Mouse (Mus musculus) testis, postnatal 10 days (tissue): ENCODE measurements around the gene Gm10718.
"Not testable (repeated sequence)": the region's sequence is repeated elsewhere in the genome, so short reads cannot be mapped to it uniquely, and the experiment has no call there.

Experiments
- DNase-seq: peaks from one replicate; pipeline ENCODE4 v3.0.0; 2021; ENCODE audit warnings: low spot score

Gene Gm10718

DNA sequence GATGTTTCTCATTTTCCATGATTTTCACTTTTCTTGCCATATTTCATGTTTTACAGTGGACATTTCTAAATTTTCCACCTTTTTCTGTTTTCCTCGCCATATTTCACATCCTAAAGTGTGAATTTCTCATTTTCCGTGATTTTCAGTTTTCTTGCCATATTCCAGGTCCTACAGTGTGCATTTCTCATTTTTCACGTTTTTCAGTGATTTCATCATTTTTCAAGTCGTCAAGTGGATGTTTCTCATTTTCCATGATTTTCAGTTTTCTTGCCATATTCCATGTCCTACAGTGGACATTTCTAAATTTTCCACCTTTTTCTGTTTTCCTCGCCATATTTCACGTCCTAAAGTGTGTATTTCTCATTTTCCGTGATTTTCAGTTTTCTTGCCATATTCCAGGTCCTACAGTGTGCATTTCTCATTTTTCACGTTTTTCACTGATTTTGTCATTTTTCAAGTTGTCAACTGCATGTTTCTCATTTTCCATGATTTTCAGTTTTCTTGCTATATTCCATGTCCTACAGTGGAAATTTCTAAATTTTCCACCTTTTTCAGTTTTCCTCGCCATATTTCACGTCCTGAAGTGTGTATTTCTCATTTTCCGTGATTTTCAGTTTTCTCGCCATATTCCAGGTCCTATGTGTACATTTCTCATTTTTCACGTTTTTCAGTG is at the start of gene Gm10718:
TSS of gene Gm10718 (plus strand) at position 236 of the 673 bp plus-strand sequence.
- DNase-seq, result peak; percentile 54

- not testable (repeated sequence) for DNase-seq
Measured at GRCm38 (mm10) chr9:3000445-3000972, 22.8 kb upstream of the Gm10718 start, which contains the start of gene Gm10722. Gene Gm10722 (plus strand): TSS chr9:3000922.

DNA sequence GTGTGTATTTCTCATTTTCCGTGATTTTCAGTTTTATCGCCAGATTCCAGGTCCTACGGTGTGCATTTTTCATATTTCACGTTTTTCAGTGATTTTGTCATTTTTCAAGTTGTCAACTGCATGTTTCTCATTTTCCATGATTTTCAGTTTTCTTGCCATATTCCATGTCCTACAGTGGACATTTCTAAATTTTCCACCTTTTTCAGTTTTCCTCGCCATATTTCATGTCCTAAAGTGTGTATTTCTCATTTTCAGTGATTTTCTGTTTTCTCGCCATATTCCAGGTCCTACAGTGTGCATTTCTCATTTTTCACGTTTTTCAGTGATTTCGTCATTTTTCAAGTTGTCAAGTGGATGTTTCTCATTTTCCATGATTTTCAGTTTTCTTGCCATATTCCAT is 22.3 kb upstream of the Gm10718 start:
- peak; percentile 46 for DNase-seq

GRCm38 (mm10) chr9:3001948-3002659 is 21.2 kb upstream of the Gm10718 start:
- peak; percentile 100 for DNase-seq

- DNase-seq, result peak; percentile 47
Measured at GRCm38 (mm10) chr9:3002794-3003396, 20.5 kb upstream of the Gm10718 start, which contains the start of gene Gm11168. Gene Gm11168 (plus strand): TSS chr9:3003346.

GRCm38 (mm10) chr9:3006179-3006578 is 17.2 kb upstream of the Gm10718 start:
- not testable (repeated sequence) for DNase-seq

GRCm38 (mm10) chr9:3006636-3007035 is 16.7 kb upstream of the Gm10718 start:
- DNase-seq, result peak; percentile 86

GRCm38 (mm10) chr9:3007272-3007671 is 16.1 kb upstream of the Gm10718 start:
- not testable (repeated sequence) for DNase-seq

DNA sequence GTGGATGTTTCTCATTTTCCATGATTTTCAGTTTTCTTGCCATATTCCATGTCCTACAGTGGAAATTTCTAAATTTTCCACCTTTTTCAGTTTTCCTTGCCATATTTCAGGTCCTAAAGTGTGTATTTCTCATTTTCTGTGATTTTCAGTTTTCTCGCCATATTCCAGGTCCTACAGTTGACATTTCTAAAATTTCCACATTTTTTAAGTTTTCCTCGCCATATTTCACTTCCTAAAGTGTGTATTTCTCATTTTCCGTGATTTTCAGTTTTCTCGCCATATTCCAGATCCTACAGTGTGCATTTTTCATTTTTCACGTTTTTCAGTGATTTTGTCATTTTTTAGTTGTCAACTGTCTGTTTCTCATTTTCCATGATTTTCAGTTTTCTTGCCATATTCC is 14.0 kb upstream of the Gm10718 start:
- DNase-seq, result not testable (repeated sequence)

DNA sequence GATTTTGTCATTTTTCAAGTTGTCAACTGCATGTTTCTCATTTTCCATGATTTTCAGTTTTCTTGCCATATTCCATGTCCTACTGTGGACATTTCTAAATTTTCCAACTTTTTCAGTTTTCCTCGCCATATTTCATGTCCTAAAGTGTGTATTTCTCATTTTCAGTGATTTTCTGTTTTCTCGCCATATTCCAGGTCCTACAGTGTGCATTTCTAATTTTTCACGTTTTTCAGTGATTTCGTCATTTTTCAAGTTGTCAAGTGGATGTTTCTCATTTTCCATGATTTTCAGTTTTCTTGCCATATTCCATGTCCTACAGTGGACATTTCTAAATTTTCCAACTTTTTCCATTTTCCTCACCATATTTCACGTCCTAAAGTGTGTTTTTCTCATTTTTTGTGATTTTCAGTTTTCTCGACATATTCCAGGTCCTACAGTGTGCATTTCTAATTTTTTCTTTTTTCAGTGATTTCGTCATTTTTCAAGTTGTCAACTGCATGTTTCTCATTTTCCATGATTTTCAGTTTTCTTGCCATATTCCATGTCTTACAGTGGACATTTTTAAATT is 11.2 kb upstream of the Gm10718 start:
- not testable (repeated sequence) for DNase-seq

DNA sequence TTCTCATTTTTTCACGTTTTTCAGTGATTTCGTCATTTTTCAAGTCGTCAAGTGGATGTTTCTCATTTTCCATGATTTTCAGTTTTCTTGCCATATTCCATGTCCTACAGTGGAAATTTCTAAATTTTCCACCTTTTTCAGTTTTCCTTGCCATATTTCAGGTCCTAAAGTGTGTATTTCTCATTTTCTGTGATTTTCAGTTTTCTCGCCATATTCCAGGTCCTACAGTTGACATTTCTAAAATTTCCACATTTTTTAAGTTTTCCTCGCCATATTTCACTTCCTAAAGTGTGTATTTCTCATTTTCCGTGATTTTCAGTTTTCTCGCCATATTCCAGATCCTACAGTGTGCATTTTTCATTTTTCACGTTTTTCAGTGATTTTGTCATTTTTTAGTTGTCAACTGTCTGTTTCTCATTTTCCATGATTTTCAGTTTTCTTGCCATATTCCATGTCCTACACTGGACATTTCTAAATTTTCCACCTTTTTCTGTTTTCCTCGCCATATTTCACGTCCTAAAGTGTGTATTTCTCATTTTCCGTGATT is 10.5 kb upstream of the Gm10718 start, which contains the start of gene Gm10721:
TSS of gene Gm10721 (plus strand) at position 408 of the 547 bp plus-strand sequence.
- DNase-seq, result not testable (repeated sequence)

DNA sequence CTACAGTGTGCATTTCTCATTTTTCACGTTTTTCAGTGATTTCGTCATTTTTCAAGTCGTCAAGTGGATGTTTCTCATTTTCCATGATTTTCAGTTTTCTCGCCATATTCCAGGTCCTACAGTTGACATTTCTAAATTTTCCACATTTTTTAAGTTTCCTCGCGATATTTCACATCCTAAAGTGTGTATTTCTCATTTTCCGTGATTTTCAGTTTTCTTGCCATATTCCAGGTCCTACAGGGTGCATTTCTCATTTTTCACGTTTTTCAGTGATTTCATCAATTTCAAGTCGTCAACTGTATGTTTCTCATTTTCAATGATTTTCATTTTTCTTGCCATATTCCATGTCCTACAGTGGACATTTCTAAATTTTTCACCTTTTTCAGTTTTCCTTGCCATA is 8.0 kb upstream of the Gm10718 start, which contains the start of gene Gm10720:
TSS of gene Gm10720 (plus strand) at position 301 of the 400 bp plus-strand sequence.
- not testable (repeated sequence) for DNase-seq

DNA sequence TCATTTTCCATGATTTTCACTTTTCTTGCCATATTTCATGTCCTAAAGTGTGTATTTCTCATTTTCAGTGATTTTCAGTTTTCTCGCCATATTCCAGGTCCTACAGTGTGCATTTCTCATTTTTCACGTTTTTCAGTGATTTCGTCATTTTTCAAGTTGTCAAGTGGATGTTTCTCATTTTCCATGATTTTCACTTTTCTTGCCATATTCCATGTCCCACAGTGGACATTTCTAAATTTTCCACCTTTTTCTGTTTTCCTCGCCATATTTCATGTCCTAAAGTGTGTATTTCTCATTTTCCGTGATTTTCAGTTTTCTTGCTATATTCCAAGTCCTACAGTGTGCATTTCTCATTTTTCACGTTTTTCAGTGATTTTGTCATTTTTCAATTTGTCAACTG is 7.5 kb upstream of the Gm10718 start:
- peak; percentile 48 for DNase-seq

GRCm38 (mm10) chr9:3017108-3017507 is 6.2 kb upstream of the Gm10718 start, which contains the start of gene Gm10719:
Gene Gm10719 (plus strand): TSS chr9:3017408.
- DNase-seq, result not testable (repeated sequence)

DNA sequence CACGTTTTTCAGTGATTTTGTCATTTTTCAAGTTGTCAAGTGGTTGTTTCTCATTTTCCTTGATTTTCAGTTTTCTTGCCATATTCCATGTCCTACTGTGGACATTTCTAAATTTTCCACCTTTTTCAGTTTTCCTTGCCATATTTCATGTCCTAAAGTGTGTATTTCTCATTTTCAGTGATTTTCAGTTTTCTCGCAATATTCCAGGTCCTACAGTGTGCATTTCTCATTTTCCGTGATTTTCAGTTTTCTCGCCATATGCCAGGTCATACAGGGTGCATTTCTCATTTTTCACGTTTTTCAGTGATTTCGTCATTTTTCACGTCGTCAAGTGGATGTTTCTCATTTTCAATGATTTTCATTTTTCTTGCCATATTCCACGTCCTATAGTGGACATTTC is 4.4 kb upstream of the Gm10718 start:
- peak; percentile 100 for DNase-seq

DNA sequence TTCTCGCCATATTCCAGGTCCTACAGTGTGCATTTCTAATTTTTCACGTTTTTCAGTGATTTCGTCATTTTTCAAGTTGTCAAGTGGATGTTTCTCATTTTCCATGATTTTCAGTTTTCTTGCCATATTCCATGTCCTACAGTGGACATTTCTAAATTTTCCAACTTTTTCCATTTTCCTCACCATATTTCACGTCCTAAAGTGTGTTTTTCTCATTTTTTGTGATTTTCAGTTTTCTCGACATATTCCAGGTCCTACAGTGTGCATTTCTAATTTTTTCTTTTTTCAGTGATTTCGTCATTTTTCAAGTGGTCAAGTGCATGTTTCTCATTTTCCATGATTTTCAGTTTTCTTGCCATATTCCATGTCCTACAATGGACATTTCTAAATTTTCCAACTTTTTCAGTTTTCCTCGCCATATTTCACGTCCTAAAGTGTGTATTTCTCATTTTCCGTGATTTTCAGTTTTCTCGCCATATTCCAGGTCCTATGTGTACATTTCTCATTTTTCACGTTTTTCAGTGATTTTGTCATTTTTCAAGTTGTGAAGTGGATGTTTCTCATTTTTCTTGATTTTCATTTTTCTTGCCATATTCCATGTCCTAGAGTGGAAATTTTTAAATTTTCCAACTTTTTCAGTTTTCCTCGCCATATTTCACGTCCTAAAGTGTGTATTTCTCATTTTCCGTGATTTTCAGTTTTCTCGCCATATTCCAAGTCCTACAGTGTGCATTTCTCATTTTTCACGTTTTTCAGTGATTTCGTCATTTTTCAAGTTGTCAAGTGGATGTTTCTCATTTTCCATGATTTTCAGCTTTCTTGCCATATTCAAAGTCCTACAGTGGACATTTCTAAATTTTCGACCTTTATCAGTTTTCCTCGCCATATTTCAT is 3.3 kb upstream of the Gm10718 start:
- DNase-seq, result peak; percentile 95

DNA sequence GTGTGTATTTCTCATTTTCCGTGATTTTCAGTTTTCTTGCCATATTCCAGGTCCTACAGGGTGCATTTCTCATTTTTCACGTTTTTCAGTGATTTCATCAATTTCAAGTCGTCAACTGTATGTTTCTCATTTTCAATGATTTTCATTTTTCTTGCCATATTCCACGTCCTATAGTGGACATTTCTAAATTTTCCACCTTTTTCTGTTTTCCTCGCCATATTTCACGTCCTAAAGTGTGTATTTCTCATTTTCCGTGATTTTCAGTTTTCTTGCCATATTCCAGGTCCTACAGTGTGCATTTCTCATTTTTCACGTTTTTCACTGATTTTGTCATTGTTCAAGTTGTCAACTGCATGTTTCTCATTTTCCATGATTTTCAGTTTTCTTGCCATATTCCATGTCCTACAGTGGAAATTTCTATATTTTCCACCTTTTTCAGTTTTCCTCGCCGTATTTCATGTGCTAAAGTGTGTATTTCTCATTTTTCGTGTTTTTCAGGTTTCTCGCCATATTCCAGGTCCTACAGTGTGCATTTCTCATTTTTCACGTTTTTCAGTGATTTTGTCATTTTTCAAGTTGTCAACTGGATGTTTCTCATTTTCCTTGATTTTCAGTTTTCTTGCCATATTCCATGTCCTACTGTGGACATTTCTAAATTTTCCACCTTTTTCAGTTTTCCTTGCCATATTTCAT is 885 bp upstream of the Gm10718 start:
- peak; percentile 85 for DNase-seq

DNA sequence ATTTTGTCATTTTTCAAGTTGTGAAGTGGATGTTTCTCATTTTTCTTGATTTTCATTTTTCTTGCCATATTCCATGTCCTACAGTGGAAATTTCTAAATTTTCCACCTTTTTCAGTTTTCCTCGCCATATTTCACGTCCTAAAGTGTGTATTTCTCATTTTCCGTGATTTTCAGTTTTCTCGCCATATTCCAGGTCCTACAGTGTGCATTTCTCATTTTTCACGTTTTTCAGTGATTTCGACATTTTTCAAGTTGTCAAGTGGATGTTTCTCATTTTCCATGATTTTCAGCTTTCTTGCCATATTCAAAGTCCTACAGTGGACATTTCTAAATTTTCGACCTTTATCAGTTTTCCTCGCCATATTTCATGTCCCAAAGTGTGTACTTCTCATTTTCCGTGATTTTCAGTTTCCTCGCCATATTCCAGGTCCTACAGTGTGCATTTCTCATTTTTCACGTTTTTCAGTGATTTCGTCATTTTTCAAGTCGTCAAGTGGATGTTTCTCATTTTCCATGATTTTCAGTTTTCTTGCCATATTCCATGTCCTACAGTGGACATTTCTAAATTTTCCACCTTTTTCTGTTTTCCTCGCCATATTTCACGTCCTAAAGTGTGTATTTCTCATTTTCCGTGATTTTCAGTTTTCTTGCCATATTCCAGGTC is 770 bp downstream of the Gm10718 start:
- peak; percentile 76 for DNase-seq

DNA sequence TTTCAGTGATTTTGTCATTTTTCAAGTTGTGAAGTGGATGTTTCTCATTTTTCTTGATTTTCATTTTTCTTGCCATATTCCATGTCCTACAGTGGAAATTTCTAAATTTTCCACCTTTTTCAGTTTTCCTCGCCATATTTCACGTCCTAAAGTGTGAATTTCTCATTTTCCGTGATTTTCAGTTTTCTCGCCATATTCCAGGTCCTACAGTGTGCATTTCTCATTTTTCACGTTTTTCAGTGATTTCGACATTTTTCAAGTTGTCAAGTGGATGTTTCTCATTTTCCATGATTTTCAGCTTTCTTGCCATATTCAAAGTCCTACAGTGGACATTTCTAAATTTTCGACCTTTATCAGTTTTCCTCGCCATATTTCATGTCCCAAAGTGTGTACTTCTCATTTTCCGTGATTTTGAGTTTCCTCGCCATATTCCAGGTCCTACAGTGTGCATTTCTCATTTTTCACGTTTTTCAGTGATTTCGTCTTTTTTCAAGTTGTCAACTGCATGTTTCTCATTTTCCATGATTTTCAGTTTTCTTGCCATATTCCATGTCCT is 1.6 kb downstream of the Gm10718 start, which contains the start of gene Gm10717:
TSS of gene Gm10717 (plus strand) at position 506 of the 556 bp plus-strand sequence.
- DNase-seq, result peak; percentile 81
